Comparison of ENCODE assay signal across 21 mouse cellular contexts in genomic region chr11:25335667-25336066, GRCm38 (mm10).
A peak's percentile ranks its signal among the peaks of the same experiment; 100 is the strongest.
DNase-seq lines count a peak whose midpoint lies in the region; ATAC-seq and TF ChIP-seq lines count a peak whose summit lies in the region.
"Had no signal": no experiment of that assay in that cellular context is flagged by ENCODE, and none has a peak within 500 bp of the region (broad histone marks: within the 10 kb centered on the region; RNA-seq: fewer than 3 reads in every experiment).

No protein-coding gene starts in this region.

- no peaks in the 10 kb centered on the region for H3K27me3 ChIP-seq in forebrain, embryonic 16.5 days (replicated peaks; ENCODE audit: control insufficient read depth, insufficient read depth, low read length)
- H3K27me3 ChIP-seq in forebrain, postnatal 0 days (ENCODE audit: insufficient read depth, low read length) = no peaks in the 10 kb centered on the region
- no peaks in the 10 kb centered on the region for H3K27me3 ChIP-seq in midbrain, embryonic 14.5 days (ENCODE audit: control insufficient read depth, insufficient read depth, low read length)
- no peaks in the 10 kb centered on the region for H3K27me3 ChIP-seq in midbrain, embryonic 15.5 days (replicated peaks)
- no peaks in the 10 kb centered on the region for H3K27me3 ChIP-seq in thymus, adult 2 months (ENCODE audit: control insufficient read depth, insufficient read depth, low read length)
- H3K27me3 ChIP-seq: embryonic facial prominence, embryonic 15.5 days; heart, embryonic 13.5 days; hindbrain, embryonic 15.5 days had no signal

- no peak for TF ChIP-seq POLR2A in thymus, adult 2 months (IDR thresholded peaks at IDR 0.05; ENCODE audit: control insufficient read depth, extremely low read depth, insufficient read depth, low read length, poor library complexity)

- no peak overlapping the region for H3K4me3 ChIP-seq in forebrain, embryonic 16.5 days (replicated peaks; ENCODE audit: low read length)
- H3K4me3 ChIP-seq in forebrain, postnatal 0 days (ENCODE audit: low read depth, low read length) = no peak overlapping the region
- no peak overlapping the region for H3K4me3 ChIP-seq in midbrain, embryonic 14.5 days (replicated peaks; ENCODE audit: low read depth, low read length)
- H3K4me3 ChIP-seq in midbrain, embryonic 15.5 days = no peak overlapping the region
- H3K4me3 ChIP-seq in thymus, adult 2 months (ENCODE audit: control insufficient read depth, insufficient read depth, low read length) = no peak overlapping the region
- H3K4me3 ChIP-seq: embryonic facial prominence, embryonic 15.5 days; erythroblast, embryonic 14.5 days; heart, embryonic 13.5 days; hindbrain, embryonic 15.5 days had no signal

- no peak overlapping the region for H3K27ac ChIP-seq in forebrain, embryonic 16.5 days (ENCODE audit: low read length)
- no peak overlapping the region for H3K27ac ChIP-seq in forebrain, postnatal 0 days (ENCODE audit: low read depth, low read length)
- H3K27ac ChIP-seq in midbrain, embryonic 14.5 days (replicated peaks; ENCODE audit: low read depth, low read length) = no peak overlapping the region
- H3K27ac ChIP-seq in midbrain, embryonic 15.5 days = no peak overlapping the region
- H3K27ac ChIP-seq in thymus, adult 2 months (ENCODE audit: control insufficient read depth, insufficient read depth, low read length) = no peak overlapping the region
- H3K27ac ChIP-seq: embryonic facial prominence, embryonic 15.5 days; heart, embryonic 13.5 days; hindbrain, embryonic 15.5 days had no signal

- H3K9me3 ChIP-seq in forebrain, embryonic 16.5 days (ENCODE audit: control insufficient read depth, low read length) = no peaks in the 10 kb centered on the region
- no peaks in the 10 kb centered on the region for H3K9me3 ChIP-seq in forebrain, postnatal 0 days (ENCODE audit: low read length)
- no peaks in the 10 kb centered on the region for H3K9me3 ChIP-seq in midbrain, embryonic 14.5 days (ENCODE audit: control insufficient read depth, low read length)
- no peaks in the 10 kb centered on the region for H3K9me3 ChIP-seq in midbrain, embryonic 15.5 days
- H3K9me3 ChIP-seq: embryonic facial prominence, embryonic 15.5 days; G1E; heart, embryonic 13.5 days; hindbrain, embryonic 15.5 days had no signal

- H3K9ac ChIP-seq in forebrain, embryonic 16.5 days (replicated peaks; ENCODE audit: low read depth, low read length) = no peak overlapping the region
- no peak overlapping the region for H3K9ac ChIP-seq in forebrain, postnatal 0 days
- no peak overlapping the region for H3K9ac ChIP-seq in midbrain, embryonic 14.5 days (replicated peaks; ENCODE audit: low read length)
- no peak overlapping the region for H3K9ac ChIP-seq in midbrain, embryonic 15.5 days
- H3K9ac ChIP-seq: embryonic facial prominence, embryonic 15.5 days; heart, embryonic 13.5 days; hindbrain, embryonic 15.5 days had no signal

- H3K4me1 ChIP-seq in forebrain, embryonic 16.5 days (replicated peaks; ENCODE audit: control insufficient read depth, insufficient read depth, low read length) = no peaks in the 10 kb centered on the region
- H3K4me1 ChIP-seq in forebrain, postnatal 0 days (ENCODE audit: insufficient read depth) = no peaks in the 10 kb centered on the region
- H3K4me1 ChIP-seq in midbrain, embryonic 14.5 days (ENCODE audit: control insufficient read depth, insufficient read depth, low read length) = no peaks in the 10 kb centered on the region
- no peaks in the 10 kb centered on the region for H3K4me1 ChIP-seq in midbrain, embryonic 15.5 days
- no peaks in the 10 kb centered on the region for H3K4me1 ChIP-seq in thymus, adult 2 months (replicated peaks; ENCODE audit: control insufficient read depth, insufficient read depth, low read length)
- H3K4me1 ChIP-seq: embryonic facial prominence, embryonic 15.5 days; heart, embryonic 13.5 days; hindbrain, embryonic 15.5 days had no signal

- 42% methylated on average over 2 of the region's 2 CpGs for WGBS in forebrain, embryonic 16.5 days
- 45% methylated on average over 2 of the region's 2 CpGs for WGBS in forebrain, postnatal 0 days
- 72% methylated on average over 2 of the region's 2 CpGs for WGBS in midbrain, embryonic 14.5 days
- 59% methylated on average over 2 of the region's 2 CpGs for WGBS in midbrain, embryonic 15.5 days
- WGBS in thymus, adult 2 months = 83% methylated on average over 2 of the region's 2 CpGs

- ATAC-seq in forebrain, embryonic 16.5 days = 0 out of 2 replicates have a peak, but pooled peaks have one; percentile 20
- no peak for ATAC-seq in forebrain, postnatal 0 days
- ATAC-seq in midbrain, embryonic 14.5 days (ENCODE audit: low FRiP score, low TSS enrichment) = no peak
- ATAC-seq in midbrain, embryonic 15.5 days (replicated peaks) = no peak
- ATAC-seq: CD4-positive, CD25-positive, alpha-beta regulatory T cell, adult 4 months; intestine, embryonic 16.5 days had no signal

- H3K4me2 ChIP-seq in forebrain, embryonic 16.5 days (ENCODE audit: low read length) = no peak overlapping the region
- H3K4me2 ChIP-seq in forebrain, postnatal 0 days (ENCODE audit: low read depth) = no peak overlapping the region
- no peak overlapping the region for H3K4me2 ChIP-seq in midbrain, embryonic 14.5 days (ENCODE audit: low read length)
- no peak overlapping the region for H3K4me2 ChIP-seq in midbrain, embryonic 15.5 days
- H3K4me2 ChIP-seq: embryonic facial prominence, embryonic 15.5 days; heart, embryonic 13.5 days; hindbrain, embryonic 15.5 days had no signal

- DNase-seq in forebrain, postnatal 0 days = no peak
- DNase-seq in midbrain, embryonic 14.5 days = peak; percentile 31
- peak; percentile 12 for DNase-seq in gonadal fat pad, adult 2 months (ENCODE audit: low read depth)
- no peak for DNase-seq in heart, adult 9 months (ENCODE audit: low spot score in 2 of 2)
- no peak for DNase-seq in thymus, adult 2 months
- DNase-seq: adrenal gland, postnatal 10 days; B cell, adult 2 months; cerebellum, adult 18-20 months; cerebellum, adult 9-11 months; cerebellum, postnatal 36 days; gastrocnemius, postnatal 10 days; heart, postnatal 36 days had no signal

- no peaks in the 10 kb centered on the region for H3K36me3 ChIP-seq in forebrain, embryonic 16.5 days (ENCODE audit: control insufficient read depth, insufficient read depth)
- H3K36me3 ChIP-seq in forebrain, postnatal 0 days (ENCODE audit: insufficient read depth) = no peaks in the 10 kb centered on the region
- H3K36me3 ChIP-seq in midbrain, embryonic 14.5 days (ENCODE audit: control insufficient read depth, insufficient read depth, low read length) = no peaks in the 10 kb centered on the region
- H3K36me3 ChIP-seq in midbrain, embryonic 15.5 days (replicated peaks) = no peaks in the 10 kb centered on the region
- no peaks in the 10 kb centered on the region for H3K36me3 ChIP-seq in thymus, adult 2 months (ENCODE audit: control insufficient read depth, insufficient read depth, low read length)
- H3K36me3 ChIP-seq: embryonic facial prominence, embryonic 15.5 days; G1E; heart, embryonic 13.5 days; hindbrain, embryonic 15.5 days had no signal

- TF ChIP-seq CTCF in forebrain, postnatal 0 days (IDR thresholded peaks at IDR 0.05; ENCODE audit: low read depth) = no peak
- TF ChIP-seq CTCF in thymus, adult 2 months (IDR thresholded peaks at IDR 0.05; ENCODE audit: borderline replicate concordance, control insufficient read depth, extremely low read depth, insufficient read depth, low read length, poor library complexity) = no peak

Comparison
In these comparisons a context has a peak if more than half of its experiments do, and no peak if none do; other contexts are left out.
1. DNase-seq: peak in midbrain, embryonic 14.5 days (single experiment) and gonadal fat pad, adult 2 months (single experiment); none in forebrain, postnatal 0 days (single experiment), heart, adult 9 months (0 of 2) and thymus, adult 2 months (single experiment).